Mouse (Mus musculus) MEL (cell line): ENCODE results near the gene Usp20.

ENCODE experiments used
- NRF1 ChIP-seq: IDR thresholded peaks from 2 replicates; pipeline ENCODE4 v1.6.1; 2014; ENCODE audit warnings: low read depth, mild to moderate bottlenecking, inconsistent platforms, low read length, improper control_type of control experiment, moderate library complexity; ENCODE audit not compliant: poor library complexity, insufficient read depth, severe bottlenecking
- POLR2A ChIP-seq, 2 experiments: IDR thresholded peaks; 2 replicates each; pipeline ENCODE4 v1.6.1; 2011 to 2012; ENCODE audit warnings: low read length in 2 of 2, mild to moderate bottlenecking in 2 of 2, control low read depth in 1 of 2, improper control_type of control experiment in 1 of 2, low read depth in 1 of 2, moderate library complexity in 1 of 2; ENCODE audit not compliant: control insufficient read depth in 1 of 2, insufficient read depth in 1 of 2, poor library complexity in 1 of 2
- RCOR1 ChIP-seq: IDR thresholded peaks from 2 replicates; pipeline ENCODE4 v1.6.1; 2012; ENCODE audit warnings: low read depth, mild to moderate bottlenecking, inconsistent platforms, low read length, improper control_type of control experiment
- ZKSCAN1 ChIP-seq: IDR thresholded peaks from 2 replicates; pipeline ENCODE4 v1.6.1; 2012; ENCODE audit warnings: low read depth, mild to moderate bottlenecking, inconsistent platforms, low read length, improper control_type of control experiment, moderate library complexity
- ZNF384 ChIP-seq: IDR thresholded peaks from 2 replicates; pipeline ENCODE4 v1.6.1; 2012; ENCODE audit warnings: low read depth, mild to moderate bottlenecking, inconsistent platforms, low read length, improper control_type of control experiment

DNA sequence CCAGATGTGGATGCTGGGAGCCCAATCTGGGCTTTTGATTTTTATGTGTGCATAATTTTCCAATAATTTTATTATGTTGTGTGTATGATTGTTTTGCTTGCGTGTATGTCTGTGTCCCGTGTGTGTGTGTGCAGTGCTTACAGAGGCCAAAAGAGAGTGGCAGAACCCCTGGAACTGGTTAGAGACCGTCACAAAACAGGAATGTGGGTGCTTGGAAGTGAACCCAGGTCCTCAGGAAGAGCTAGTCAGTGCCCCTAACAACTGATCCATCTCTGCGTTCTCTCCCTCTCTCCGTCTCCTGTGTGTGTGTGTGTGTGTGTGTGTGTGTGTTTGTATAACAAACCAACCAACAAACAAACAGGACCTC is 29.6 kb upstream of the Usp20 start:
- TF ChIP-seq POLR2A (IDR thresholded peaks at IDR 0.05; ENCODE audit: control insufficient read depth in 1 of 2, insufficient read depth in 1 of 2, low read depth in 1 of 2, low read length in 2 of 2, poor library complexity in 1 of 2) = no peak
- TF ChIP-seq ZKSCAN1 = no peak
- TF ChIP-seq ZNF384 = no peak
- TF ChIP-seq NRF1 = no peak
- TF ChIP-seq RCOR1 = no peak
